Mouse (Mus musculus) ES-E14 (cell line): ENCODE data around the gene Cbx3.

Experiments
- MAFK ChIP-seq: IDR thresholded peaks from 2 replicates; pipeline ENCODE4 v1.6.1; 2014; ENCODE audit warnings: mild to moderate bottlenecking, low read depth, low read length, inconsistent platforms; ENCODE audit not compliant: insufficient read depth
- ZNF384 ChIP-seq: IDR thresholded peaks from 2 replicates; pipeline ENCODE4 v1.6.1; 2012; ENCODE audit warnings: low read depth, low read length, inconsistent platforms

DNA sequence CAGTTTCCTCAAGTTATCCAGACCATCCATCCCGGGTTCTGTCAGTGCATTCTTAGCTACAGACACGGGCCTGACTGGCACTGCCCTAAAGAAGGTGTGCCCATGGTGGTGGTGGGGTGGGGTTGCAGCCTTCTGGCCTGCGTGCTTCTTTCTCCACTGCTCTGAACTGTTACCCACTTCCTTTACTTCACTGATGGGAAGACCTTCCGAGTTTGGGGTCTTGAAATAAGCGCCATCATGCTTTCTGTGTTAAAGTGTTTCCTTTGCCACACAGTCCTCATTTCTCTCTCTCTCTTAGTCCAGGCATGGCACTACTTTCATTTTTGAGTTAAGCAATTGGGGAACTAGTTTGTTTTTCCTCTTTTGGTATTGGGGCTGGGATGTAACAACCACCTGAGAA is 54.8 kb downstream of the Cbx3 start:
- TF ChIP-seq MAFK: no peak
- no peak for TF ChIP-seq ZNF384
